Mouse (Mus musculus) forelimb bud, embryonic 11.5 days (tissue): ENCODE data around the gene Blcap.
"Not testable (repeated sequence)": the region's sequence is repeated elsewhere in the genome, so short reads cannot be mapped to it uniquely, and the experiment has no call there.

Experiments
- DNase-seq: peaks from one replicate; pipeline ENCODE4 v3.0.0-alpha.2; 2012; ENCODE audit warnings: low read depth, low spot score

The Blcap gene

DNA sequence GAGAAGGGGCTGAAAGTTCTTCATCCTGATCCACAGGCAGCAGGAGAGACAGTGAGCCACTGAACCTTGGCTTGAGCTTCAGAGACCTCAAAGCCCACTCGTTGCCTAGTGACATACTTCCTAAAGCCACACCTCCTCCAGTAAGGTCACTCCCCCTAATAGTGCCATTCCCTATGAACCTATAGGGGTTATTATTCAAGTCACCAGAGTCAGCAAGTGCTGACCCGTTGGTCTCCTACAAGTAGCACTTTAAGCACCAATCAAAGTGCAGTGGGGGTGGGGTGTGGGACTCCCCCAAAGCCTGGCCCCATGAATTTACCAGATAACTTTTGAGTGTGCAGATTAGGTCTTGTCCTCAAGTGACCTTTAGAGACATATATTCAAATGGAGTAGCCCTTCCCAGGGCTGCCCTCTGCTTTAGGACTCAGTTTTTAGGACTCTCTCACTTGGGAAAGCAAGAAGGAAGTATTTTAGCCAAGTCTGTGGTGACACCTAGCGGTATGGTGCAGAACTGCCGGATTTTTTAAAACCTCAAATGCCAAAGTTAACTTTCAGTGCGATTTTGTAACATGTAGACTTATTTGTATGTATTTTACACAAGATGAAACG lies at the start of gene Blcap:
TSS of gene Blcap (minus strand) at position 51 of the 609 bp plus-strand sequence.
- DNase-seq: peak; percentile 72

DNA sequence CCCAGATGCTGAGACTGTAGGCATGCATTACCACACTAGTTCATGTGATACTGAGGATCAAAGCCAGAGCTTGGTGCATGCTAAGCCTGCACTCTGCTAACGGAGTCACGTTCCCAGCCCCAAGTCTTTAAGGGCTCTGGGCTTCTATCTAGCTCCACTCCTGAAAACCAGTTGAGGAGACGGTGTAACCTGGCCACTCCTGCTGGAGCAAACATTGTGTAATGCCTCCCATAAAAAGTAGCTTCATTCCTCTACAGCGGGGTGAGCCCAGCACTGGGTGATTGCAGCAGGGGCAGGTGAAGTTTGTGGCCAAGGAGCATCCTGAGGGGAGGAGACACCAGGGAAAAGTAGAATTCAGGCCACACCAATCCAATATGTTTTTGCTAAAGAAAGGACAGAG lies 47.3 kb upstream of the Blcap start:
- DNase-seq: no peak

DNA sequence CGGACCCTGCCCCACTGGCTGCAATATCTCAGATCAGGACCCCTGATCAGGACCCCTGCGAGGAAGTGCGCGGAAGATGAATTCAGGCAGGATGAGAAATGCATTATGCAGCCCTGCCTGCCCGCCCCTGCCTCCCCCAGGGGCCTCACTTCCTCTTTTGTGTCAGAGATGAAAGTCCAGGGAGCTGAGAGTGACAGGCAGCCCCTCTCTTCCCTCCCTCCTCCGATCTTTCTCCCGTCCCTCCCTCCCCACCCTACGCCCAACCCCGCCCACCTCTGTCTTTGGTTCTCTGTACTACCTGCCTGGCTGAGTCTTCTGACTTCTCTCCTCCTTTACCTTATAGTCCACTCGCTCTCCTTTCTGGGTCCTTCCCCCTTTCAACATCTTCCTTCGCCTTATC lies 42.9 kb upstream of the Blcap start:
- no peak for DNase-seq

DNA sequence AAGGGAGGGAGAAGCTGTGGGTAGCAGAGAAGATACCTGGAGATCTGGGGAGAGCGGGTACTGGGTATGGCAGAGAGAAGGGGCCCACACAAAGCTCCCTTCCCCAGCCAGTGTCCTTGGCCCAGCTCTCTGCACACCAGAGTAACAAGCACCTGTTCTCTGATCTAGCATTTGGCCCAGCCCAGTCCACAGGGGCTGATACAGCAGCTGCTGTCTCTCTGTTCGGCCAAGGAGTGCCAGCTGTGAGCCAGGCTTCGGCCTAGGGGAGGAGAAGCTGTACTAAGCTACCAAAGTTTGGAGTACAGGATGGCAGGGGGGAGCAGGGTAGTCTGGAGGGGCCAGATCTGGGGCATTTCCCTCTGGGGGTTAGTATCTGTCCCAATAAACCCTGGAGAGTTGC lies 40.7 kb upstream of the Blcap start:
- DNase-seq: no peak

DNA sequence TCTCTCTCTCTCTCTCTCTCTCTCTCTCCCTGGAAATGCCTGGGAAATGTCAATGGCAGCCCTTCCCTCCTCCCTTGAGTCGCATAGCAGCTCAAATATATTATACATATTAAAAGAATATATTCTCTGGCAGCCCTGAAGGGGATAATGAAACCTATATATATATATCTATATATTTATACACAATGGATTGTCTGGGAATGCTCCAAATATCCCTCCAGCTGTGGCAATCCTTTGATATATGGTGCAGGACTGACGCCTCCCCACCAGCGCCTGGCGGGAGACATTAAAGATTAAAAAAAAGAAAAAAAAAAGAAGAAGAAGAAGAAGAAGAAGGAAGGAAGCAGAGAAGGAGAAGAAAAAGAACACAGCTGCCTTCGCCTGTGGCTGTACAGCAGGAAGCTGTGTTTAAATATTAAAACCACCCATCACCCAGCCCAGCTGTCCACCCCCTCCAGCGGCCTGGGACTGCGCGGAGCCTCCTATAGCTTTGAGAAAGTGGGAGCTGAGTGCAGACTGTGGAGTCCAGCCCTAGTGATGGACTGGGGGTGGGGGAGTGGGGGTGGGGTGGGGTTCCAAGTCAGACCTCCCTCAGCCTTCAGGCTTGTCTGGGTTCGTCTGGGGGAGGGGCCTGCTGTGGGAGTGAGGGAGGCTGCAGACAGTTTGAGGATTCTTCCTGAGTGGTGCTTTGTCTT lies 36.6 kb upstream of the Blcap start:
- DNase-seq: no peak

DNA sequence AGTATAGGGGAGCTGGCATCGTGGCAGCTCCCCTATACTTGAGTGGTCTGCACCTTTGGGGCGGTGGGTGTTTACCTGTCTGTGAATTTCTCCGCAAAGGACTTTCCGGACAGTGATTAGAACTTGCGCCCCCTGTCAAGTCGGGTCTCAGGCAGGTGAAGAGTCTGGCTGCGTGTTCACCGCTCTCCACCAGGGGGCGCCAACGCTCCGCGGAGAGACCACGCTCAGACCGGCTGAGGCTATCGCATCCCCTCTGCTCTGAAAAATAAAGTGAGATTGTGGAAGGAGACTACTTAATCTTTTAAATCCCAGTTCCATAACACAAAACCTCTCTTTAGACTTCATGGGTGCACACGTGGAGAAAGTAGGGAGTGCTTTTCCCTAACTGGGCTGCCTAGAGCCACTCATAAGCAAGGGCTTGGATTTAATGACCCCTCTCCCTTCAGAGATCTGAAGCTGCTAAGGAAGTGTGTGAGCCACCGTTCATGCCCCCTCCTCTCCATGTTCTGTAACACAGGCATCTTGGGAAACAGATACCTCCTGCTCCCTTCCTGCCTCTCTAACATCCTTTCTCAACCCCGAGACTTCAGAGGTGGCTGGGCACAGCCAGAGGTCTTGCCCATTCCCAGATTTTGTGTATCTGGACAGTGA lies 34.1 kb upstream of the Blcap start:
- DNase-seq: peak; percentile 71

DNA sequence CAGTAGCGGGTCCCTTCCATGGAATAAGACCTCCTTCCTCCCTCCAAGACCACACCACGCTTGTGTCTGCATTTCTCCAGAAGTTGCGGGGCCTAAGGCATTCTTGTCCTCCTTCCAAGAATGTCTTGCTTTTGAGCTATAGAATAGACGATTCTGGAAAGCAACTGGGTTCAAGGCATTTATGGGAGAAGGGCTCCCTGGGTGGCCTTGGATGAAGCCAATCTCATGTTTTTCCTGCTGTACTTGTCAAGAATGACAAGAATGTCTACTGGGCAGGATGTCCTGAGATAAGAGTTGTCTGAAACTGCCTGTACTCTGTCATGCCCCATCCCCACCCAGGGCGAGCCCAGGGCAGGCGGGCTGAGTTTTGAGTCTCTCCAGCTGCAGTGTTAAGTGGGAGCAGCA lies 30.4 kb upstream of the Blcap start:
- no peak for DNase-seq

DNA sequence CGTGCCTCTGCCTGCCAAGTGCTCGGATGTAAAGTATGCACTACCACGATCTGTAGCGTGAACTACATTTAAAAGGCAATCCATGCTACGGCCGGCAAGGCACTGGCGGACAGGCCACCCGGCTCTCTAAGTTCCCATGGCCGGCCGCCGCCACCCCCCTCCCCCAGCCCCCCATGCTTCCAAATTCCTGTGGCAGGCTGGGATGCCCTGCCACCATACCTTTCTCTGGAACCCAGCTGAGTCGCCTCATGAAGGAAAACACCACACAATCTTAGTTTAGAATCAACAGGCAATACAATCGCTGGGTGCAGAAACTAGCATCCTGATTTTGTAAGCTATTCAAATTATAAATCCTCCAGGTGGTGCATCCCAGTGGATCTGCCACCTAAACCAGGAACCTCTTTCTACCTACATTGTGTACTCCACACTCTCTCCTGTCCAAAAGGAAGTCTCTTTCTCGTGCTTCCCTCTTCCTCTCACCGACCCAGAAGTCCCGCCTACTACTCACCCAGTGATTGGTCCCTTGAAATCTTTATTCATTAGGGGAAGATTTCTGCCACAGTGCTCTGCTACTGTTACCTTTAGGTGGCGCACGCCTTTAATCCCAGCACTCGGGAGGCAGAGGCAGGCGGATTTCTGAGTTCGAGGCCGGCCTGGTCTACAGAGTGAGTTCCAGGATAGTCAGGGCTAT lies 25.9 kb upstream of the Blcap start:
- no peak for DNase-seq

DNA sequence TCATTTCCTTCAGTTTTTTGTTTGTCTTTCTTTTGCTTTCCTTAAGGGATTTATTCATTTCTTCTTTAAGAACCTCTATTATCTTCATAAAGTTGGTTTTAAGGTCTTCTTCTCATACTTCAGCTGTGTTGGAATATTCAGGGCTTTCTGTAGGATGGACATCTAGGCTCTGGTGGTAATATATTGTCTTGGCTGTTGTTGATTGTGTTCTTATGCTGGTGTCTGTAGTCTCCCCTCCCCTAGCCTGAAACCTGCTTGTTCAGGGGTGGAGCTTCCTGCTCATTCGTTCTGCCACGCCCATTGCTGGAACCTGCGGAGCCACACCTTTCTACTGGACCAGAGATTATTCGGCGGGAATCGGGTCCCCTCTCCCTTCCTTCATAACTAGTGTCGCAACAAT lies 14.3 kb upstream of the Blcap start:
- not testable (repeated sequence) for DNase-seq

DNA sequence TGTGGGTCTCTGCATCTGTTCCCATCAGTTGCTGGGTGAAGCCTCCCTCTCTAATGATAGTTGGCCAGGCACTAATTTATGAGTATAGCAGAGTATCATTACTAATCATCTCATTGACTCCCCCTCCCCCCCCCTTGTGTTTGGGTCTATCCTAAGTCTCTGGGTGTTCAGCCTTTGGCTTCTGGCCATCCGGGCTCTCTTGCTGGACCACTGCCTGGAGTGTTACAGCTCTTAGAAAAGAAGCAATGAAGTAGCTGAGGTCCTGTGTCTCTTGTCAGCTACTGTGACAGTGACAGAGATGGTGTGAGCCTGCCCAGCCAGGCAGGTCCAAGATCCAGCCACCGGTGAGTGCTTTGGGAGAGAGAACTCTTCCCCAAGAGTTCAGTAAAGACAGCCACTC lies 1.7 kb upstream of the Blcap start:
- DNase-seq: no peak

DNA sequence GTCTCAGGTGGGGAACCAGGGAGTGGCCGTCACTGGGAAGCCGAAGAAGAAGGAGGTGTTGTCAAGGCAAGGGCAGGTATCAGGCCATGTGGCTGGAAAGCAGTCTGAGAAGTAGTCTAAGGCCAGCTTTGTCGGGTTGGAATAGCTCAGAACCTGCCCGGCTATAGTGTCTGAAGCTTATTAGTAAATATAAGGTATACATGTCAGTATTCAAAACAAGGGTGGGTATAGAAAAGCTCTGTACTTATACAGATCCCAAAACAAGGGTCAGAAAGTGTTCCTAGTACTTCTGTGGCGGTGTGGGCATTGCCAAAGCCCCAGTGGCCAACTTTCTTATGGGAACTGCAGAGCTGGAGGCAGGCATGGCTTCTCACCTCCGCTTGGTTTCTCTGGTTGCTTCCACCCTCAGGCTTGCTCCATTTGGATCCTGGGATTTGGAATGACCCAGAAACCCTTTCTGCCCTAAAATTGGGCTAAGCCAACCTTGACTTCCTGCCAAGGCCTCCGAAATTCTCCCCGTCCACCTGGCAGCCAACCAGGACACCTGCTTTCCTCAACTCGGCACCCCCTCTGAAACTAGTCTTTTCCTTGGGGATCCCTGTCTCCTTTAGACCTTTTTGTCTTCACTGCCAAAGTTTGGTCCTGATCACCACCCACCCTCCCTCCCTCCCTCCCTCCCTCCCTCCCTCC lies 1.1 kb downstream of the Blcap start:
- DNase-seq: no peak

DNA sequence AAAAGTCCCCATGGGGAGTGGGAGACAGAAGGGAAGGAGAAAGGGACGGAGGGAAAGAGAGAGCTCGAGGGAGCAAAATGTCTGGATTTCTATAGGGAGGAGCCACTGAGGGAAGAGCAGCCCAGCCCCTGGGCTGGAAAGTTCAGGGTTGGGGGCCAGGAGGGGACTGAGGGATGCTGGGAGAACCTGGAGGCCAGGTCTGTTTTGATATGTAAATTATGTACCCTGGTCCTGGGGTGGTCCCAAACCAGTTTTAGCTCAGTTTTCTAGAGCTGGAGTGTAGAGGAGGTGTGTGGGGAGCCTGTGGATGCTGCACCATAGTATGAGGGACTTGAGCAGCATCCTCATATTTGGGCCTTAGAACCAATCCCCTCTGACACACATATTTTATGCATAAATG lies 2.2 kb downstream of the Blcap start:
- DNase-seq: no peak

DNA sequence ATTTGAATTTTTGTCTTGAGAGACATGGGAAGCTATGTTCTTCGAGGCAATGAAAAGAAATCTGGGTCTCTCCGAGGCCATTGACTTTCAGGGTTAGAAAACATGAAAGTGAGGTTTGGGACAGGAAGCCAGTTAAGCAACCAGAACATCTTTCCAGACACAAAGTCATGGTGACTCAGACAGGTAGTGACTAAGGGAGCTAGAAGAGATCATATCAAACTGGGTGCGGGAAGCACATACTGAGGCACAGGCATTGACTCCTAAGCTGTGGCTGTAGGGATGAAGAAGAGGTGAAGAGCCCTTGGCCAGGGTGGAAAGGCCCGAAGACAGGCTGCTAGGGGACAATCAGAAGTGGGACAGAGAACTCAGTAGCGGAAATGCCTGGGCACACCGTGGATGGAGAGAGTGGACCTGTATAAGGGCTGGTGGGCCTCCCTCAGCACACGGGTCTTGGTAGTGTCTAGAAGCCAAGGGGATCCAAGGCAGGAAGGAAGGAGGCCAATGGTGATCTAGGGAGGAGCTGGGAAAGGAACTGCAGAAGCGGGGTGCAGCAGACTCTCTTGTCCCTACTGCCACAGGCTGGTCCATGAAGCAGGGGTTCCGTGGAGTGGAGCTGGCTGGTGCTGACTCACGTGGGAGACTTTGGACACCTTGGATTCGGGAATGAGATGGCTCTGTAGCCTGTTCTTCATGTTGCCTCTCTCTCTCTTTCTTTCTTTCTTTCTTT lies 3.7 kb downstream of the Blcap start:
- no peak for DNase-seq

DNA sequence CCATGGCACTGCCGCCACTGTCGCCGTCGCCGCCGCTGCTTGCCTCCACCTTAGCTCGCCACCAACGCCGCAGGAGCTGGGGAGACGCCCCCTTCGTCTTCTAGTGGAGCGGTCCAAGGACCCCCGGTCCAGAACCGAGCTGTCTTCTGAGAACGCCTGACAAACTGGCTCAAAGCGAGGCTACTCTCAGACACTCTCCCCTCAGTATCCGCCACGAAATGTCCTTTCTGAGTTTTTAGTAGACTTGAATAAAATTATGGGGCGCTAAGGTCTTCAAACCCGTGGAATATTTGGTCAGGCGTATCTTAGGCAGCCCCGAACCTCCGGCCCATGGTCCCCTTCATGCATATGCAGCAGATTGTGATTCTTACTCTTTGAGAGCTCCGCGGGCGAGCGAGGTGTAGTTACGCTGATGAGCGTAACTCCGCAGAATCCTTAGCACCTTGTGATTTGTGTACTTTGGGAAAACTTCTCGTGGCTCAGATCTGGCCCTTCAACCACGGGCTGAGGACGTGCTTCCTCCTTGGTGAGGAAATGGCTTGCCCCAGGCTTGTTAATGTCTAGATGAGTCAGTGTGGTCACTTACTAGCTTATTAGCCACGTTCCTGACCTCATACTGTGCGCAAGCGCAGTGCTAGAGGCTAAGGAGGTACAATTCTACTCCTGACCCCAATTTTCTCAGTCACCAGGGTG lies 4.7 kb downstream of the Blcap start:
- DNase-seq: peak; percentile 87

DNA sequence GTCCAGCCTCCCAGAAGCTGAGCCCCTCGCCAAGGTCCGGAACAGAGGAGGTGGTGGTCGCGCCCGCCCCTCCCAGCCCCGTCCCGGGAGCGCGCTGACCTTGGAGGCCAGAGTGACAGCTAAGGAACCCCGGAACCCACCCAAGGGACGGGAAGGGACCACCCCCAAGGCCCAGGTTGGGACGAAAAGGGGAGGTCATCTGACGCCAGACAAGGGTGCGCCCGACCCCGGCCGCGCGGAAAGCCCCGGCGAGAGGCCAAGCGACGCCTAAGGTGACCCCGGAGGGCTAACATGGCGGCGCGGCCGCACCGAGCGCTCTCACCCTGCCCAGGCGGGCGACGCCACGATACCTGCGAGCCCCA lies 5.2 kb downstream of the Blcap start:
- no peak for DNase-seq

DNA sequence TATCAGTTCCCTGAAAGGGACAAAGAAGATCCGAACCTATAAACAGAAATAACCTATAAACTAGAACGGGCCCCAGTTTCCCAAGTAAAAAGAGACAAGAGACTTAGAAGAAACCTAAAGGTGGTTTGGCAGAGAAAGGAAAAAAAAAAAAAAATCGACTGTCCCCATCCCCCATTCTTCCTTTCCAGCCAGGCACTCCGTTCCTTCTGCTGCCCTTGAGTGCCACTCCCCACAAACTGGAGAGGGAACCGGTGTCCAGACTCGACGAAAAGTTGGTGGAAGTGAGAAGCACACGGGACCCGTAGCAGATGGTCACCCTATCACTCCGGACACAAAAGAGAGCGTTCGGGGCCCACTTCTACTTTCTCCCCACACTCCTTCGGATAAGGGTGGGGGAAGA lies 5.6 kb downstream of the Blcap start:
- no peak for DNase-seq

DNA sequence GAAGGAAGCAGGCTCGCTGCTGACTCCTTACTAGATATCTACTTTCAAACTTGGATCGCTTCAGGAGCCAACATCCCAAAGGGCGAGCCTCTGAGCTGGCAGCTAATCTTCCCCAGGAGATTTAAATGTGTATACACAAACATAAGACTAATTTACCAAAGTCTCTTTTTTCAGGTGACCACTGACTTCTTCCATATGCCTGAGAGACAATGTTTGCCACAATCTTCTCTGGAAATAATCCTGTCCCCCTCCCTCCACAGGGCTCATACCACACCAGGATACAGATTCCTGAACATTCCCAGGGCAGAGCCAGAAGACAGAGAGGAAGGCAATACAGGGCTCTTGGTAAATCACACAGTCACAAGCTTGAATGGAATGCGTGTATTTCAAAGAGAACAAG lies 6.4 kb downstream of the Blcap start:
- DNase-seq: no peak

DNA sequence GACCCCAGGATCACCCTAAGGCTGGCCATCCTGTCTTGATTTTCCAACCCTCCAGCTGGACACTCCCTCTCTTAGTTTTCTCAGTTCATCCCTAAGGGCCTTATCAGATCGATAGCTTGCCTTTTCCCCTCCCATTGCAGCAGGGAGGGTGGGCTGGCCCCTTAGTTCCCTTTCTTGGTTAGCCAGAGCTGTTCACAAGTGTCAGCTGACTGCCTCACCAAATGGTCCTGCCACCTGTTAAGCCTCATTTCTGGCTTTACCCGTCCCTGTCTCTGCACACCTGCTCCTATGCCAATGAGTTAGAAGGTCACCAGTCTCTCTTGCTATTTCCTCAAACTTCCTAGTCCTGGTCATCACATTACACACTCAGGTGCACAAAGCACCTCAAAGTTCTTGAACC lies 8.0 kb downstream of the Blcap start:
- no peak for DNase-seq

DNA sequence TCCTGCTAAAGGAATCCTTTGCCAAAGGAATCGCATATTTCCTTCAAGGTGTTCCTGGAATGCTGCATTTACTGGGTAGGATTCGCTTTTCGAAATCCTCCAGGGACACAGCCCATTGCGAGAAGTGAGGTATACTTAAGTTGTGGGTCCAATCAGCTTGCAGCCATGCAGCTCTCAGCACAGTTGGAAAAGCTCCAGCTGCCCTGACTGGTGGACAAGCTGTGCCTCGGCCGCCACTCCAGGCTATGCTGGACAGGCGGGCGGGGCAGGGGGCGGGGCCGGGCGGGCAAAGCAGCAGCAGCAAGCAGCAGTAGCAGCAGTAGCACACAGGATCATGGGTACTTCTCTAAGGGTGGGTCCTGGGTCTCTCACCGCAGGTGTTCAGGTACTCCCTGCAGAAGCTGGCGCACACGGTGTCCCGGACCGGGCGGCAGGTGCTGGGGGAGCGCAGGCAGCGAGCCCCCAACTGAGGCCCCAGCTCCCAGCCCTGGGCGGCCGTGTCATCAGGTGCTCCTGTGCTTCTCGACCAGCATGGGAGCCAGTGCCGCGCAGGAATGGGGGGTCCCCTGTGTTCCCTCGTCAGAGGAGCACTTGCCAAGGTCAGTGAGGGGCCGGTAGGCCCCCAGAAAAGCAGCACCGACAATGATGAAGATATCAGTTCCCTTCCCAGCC lies 9.8 kb downstream of the Blcap start:
- DNase-seq: peak; percentile 88

DNA sequence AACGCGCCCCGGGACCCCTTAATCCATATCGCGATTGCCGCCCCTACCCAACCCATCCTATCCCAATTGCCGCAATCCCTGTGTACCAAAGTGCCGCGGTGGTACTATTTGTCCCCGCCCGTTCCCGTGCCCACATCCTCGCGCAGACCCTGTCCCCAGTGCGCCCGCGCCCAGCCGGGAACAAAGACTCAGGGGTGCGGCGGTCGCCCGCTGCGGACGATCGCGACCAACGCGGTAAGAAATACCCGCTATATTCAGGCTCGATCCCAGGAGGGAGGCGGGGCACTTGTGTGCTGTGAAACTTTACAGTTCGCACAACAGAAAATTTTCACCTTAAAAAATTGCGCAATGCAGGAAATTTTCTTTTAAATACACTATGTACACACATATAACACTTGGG lies 10.8 kb downstream of the Blcap start:
- no peak for DNase-seq
